Mouse (Mus musculus): ENCODE results near the gene Fars2.

Gene Fars2

DNA sequence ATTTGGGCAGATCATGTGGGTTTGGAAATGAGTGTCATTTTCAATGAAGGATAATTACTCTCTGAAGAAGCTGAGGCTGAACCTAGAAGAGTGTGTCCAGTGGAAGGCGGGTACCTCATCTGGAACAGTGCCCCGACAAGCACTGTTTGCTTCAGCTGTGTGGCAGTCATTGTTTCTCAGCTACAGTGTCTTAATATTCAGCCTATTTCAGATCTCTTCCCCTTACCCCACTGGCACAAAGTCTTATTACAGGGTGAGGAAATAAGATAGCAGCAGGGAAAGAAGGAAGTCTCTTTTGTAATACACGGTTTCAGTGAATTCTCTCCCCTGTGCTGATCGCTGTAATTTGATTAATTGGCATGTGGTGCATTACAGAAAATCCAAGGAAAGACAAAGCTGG, 101.1 kb downstream of the Fars2 start:
- DNase-seq (ENCODE audit: low spot score in 2 of 2): no peak

DNA sequence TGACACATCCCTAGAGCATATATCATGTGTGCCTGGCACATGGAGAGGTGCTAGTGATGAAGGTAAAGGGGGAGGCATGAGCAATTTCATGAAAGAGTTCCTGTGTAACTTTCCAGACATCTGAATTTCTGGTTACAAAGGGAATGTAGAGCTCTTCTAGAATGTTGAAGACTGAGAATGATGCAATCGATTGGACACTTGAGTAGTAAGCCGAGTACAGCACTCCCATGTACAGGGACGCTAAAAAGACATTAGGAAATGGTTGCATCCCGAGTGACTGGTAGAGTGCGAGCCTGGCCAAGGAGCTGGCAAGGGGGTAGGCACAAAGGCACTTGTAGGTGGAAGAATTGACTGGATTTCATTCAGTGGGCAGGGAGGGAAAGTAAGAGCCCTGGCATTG, 102.3 kb downstream of the Fars2 start:
- DNase-seq (ENCODE audit: low spot score in 2 of 2): no peak

GRCm38 (mm10) chr13:36221897-36222296, 104.7 kb downstream of the Fars2 start:
- DNase-seq (ENCODE audit: low spot score in 2 of 2): no peak

DNA sequence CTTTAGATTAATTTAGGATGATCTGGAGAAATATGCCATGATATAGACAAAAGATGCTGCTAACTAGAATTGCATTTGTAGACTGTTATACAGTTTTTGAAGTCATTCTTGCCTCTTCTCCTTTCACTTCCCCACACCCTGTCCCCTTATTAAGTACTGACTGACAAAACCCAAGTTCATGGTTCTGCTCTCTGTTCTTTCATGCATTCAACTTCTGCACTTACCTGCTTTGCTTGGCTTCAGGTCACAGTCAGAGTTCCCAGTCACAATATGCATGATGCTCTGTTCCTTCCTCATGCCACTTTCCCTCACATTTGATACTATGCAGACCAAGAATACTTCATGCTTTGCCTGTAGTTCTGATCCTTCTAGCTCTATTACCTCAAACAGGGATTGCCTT, 105.5 kb downstream of the Fars2 start:
- DNase-seq (ENCODE audit: low spot score in 2 of 2): no peak

DNA sequence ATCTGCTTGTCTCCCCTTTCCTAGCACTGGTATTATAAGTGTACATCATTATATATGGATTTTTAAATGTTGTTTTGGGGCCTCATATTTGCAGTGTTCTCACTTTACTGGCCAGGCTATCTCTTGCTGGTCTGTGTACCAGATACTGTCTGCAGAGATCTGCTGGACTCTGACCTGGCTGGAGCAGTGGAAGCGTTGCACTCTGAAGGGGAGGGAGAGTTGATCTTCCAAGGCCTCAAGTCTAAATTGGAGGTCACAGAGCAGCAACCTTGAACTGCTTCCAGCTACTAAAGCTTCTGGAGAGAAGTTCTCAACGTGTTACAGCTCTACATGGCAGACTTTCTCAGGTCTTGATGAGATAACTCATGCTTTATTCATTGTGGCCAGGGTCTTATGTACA, 107.2 kb downstream of the Fars2 start:
- DNase-seq (ENCODE audit: low spot score in 2 of 2): no peak

GRCm38 (mm10) chr13:36242261-36242660, 125.0 kb downstream of the Fars2 start:
- no peak for DNase-seq (ENCODE audit: low spot score in 2 of 2)

GRCm38 (mm10) chr13:36253936-36254335, 136.7 kb downstream of the Fars2 start:
- no peak for DNase-seq (ENCODE audit: low spot score in 2 of 2)

GRCm38 (mm10) chr13:36257213-36257612, 140.0 kb downstream of the Fars2 start:
- no peak for DNase-seq (ENCODE audit: low spot score in 2 of 2)

DNA sequence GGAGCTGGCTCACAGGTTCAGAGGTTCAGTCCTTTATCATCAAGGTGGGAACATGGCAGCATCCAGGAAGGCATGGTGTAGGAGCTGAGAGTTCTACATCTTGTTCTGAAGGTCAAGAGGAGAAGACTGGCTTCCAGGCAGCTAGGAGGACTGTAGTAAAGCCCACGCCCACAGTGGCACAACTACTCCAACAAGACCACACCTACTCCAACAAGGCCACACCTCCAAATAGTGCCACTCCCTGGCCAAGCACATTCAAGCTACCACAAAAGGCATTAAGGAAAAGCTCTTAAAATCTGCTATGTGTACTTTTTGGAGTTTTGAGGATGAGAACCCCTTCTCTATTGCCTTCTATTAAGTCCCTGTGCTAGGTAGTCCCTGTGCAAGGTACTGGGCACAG, 142.5 kb downstream of the Fars2 start:
- DNase-seq (ENCODE audit: low spot score in 2 of 2): no peak

GRCm38 (mm10) chr13:36261299-36261698, 144.1 kb downstream of the Fars2 start:
- DNase-seq (ENCODE audit: low spot score in 2 of 2): no peak

- DNase-seq (ENCODE audit: low spot score in 2 of 2): no peak
Observed at GRCm38 (mm10) chr13:36263240-36264095, 146.3 kb downstream of the Fars2 start.

- DNase-seq (ENCODE audit: low spot score in 2 of 2): no peak
Observed at GRCm38 (mm10) chr13:36264391-36264790, 147.2 kb downstream of the Fars2 start.

DNA sequence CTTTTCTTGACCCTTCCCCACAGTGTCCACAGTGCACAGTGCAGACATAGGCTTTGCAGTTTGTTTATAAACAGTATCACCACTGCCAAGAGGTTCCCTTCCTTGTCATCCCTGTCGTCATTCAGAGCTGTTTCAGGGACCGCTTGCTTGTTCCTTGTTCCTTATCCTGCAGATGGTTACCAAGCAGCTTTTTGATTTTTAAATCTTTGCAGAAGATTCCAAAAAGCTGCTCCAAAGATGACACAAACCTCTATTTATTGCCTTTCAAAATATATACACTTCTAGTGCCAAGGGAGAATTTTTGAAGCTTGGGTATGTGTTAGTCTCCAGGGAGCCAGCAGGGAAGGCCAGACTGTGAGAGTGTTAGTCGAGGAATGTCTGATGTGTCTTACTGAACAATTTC, 148.1 kb downstream of the Fars2 start:
- no peak for DNase-seq (ENCODE audit: low spot score in 2 of 2)

DNA sequence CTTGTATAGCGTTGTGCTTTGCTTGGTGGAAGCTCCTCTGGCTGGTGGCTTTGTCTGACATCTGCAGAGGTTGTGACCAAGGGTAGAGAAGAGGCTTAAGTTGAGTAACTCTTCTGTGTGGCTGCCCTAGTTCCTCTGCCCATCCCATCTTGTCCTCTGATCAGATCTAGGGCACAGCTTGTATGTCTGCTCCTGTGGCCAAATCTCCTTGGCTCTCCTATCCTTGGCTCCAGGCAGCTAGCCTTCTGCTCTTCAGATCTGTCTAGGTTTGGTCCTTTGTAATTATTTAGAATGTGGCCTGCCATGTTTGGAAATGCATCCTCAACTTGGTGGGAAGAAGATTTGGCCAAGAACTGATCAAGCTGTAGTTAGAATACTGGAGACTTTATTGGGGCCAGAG, 150.2 kb downstream of the Fars2 start:
- DNase-seq (ENCODE audit: low spot score in 2 of 2): no peak

DNA sequence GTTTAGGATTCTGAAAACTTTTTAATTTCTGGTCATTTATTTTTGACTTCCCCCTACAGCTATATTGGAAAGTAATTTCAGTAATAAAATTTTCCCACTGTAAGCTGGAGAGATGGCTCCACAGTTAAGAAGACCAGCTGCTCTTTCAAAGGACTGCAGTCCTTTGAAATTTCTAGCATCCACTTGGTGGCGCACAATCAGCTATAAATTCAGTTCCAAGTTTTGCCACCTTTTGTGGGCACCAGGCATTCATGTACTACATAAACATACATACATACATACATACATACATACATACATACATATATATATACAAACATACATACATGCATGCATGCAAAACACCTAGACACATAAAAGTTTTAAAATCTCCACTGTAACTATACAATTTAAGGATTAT, 153.7 kb downstream of the Fars2 start:
- DNase-seq (ENCODE audit: low spot score in 2 of 2): no peak

GRCm38 (mm10) chr13:36273497-36273896, 156.3 kb downstream of the Fars2 start:
- DNase-seq (ENCODE audit: low spot score in 2 of 2): no peak

DNA sequence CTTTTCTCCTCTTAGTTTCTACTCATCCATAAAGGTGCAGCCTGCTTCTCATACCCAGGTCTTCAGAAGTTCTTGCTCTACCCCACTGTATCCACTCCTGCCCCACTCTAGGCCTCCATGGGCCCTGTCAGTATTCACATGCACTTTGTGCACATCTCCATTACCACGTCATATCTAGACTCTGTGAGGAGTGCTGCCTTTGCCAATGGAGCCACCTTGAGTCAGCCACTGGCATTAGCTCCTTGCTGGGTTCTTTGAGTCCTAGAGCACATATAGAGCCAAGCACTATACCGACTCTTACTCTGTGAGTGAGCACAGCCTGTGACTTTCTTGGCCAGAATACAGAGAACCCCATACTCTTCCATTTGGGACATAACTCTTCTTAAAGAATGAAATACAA, 159.0 kb downstream of the Fars2 start:
- DNase-seq (ENCODE audit: low spot score in 2 of 2): no peak

GRCm38 (mm10) chr13:36282018-36282417, 164.8 kb downstream of the Fars2 start:
- peak; percentile 55 to 68 for DNase-seq (ENCODE audit: low spot score in 2 of 2)

DNA sequence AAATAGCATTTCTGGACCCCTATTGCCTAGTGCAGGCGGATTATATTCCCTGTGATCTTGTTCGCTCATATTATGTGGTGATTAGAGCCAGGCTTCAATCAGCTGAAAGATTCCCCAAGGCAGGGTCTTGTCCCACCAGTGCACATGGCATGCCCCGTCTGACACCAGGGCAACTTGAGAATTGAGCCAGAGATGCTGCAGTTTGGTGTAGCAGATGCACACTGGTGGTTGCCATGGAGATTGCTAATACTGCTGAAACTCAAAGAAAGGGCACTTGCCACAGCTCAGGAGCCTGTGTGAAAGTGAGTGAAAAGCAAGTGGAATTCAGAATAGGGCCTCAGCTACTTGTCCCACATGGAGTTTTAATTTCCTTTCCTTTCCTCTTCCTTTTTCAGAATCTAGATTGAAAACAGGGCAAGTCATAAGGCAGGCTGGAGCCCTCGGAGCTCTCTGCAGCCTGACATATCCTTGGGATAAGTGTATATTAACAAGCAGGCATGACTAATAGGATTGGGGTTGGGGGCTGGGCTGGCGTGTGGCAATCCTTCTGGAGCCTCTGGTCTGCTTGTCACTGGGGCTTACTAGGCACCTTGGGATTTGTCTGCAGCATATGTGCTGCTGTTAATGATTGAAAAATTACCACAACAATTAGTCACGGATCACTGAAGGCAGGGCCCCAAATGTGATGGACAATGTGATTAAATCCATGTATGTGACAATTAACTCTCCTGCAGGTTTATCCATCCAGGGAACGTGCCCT, 165.8 kb downstream of the Fars2 start:
- no peak for DNase-seq (ENCODE audit: low spot score in 2 of 2)

GRCm38 (mm10) chr13:36283545-36284067, 166.4 kb downstream of the Fars2 start:
- no peak for DNase-seq (ENCODE audit: low spot score in 2 of 2)

DNA sequence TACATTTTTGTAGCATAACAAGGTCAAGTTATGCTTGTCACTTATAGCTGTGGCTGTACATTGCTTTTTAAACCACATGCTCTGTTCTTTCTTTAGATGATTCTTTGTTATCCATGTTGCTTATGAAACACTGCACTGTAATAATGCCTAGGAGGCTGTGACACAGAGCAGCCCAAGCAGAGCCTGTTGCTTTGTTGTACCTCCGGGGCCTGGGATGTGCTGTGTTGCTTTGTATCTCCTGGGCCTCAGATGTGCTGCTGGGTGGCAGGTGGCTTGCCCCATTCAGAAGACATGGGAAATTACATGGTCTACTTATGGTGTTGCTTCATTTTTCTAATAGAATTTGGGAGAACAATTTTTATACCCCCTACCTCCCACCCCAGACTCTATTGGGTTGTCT, 166.9 kb downstream of the Fars2 start:
- DNase-seq (ENCODE audit: low spot score in 2 of 2): no peak

DNA sequence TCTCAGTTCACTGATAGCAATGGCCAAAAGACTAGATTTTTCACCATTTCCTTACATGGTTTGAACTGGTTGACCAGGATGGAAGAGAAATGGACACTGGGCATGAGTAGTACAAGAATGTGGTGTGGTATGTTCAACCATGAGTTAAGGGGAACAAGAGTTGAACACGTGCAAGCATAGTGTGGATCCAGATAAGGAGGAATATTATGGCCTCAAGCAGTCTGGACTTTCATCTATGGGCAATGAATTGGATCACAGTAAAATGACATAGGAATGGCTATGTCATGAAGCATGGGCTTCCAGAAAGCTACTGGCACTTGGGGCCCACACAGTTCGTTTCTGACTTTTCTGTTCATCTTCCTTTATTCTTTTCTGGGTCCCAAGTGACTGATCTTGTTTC, 168.0 kb downstream of the Fars2 start:
- DNase-seq (ENCODE audit: low spot score in 2 of 2): no peak

DNA sequence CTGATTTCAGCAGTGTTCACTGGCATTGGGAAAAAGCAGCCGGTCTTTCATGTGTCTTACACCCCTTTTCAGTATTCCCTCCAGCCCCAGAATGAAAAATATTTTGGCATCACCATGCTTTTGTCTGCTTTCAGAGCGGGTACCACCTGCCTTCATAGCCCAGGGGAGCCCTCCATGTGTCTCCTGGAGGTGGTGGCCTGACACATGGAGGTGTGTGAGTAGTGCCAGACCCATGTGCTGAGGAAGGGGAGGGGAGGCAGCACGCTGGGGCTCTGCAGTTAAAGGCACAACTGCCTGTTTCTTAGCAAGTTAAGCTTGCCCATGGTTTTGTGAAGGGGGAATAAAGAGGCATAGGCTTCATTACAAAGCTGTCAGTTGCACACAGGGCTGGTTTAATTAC, 176.3 kb downstream of the Fars2 start:
- no peak for DNase-seq (ENCODE audit: low spot score in 2 of 2)

All from urinary bladder, postnatal 36 days (tissue).